Mouse (Mus musculus) retina, postnatal 1 day (tissue): ENCODE results near the gene Vmn1r213.

Experiments
- DNase-seq: peaks from one replicate; pipeline ENCODE4 v3.0.0-alpha.2; 2012

Vmn1r213 gene

GRCm38 (mm10) chr13:23007356-23007755 is at the start of gene Vmn1r213:
Vmn1r213 (plus strand) TSS chr13:23007656.
- DNase-seq = no peak

DNA sequence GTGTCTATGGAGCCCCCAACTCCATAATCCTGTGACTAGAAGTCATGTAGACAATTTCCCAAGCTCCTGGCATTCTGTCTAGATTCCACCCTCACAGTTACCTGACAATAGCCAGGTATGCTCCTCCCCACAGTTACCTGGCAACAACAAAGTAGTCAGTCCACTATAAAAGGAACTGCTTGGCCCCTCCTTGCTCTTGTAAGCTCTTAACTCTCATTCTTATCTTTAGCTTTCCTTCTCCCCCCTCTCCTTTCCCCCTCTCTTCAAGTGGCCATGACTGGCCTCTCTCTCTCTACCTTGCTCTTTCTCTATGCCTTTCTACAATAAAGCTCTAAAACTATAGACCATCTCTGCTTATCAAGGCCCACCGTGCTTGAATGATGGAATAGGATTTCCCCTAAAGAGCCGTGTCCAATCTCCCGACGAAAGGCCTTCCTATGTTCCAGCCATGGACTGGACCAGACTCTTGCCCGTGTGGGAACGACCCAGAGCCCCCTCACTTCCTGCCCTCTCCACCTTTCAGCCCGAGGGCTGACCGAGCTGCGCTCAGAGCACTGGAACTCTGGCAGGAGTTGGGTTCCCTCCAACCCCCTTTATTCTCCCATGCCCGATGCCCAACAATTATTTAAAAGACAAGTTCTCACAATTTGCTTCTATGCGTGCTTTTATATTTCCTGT is 17.1 kb upstream of the Vmn1r213 start:
- DNase-seq = no peak

DNA sequence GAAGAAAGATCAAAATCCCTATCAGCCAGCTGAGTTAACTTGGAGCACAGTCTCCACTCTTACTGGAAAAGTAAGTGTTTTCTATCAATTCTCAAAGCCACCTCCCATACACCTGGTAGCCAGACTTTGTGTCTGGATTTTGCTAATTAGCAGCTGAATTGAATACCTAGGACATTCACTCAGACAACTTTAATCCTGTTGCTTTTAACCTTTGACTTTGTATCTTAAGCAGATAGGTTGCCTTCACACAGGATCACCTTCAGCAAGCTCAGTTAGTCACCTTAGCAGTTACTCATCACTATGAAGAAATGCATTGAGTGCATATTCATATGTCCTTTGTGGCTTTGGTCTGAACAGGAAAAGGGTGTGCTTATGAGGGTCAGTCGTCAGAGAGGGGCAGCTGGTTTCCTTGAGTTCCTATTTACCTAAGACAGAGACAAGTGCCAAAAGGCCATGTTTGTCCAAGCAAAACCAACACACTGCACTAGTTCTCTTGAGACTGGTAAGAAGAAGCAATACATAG is 15.2 kb upstream of the Vmn1r213 start:
- DNase-seq = no peak

GRCm38 (mm10) chr13:22992721-22993120 is 14.7 kb upstream of the Vmn1r213 start:
- no peak for DNase-seq

DNA sequence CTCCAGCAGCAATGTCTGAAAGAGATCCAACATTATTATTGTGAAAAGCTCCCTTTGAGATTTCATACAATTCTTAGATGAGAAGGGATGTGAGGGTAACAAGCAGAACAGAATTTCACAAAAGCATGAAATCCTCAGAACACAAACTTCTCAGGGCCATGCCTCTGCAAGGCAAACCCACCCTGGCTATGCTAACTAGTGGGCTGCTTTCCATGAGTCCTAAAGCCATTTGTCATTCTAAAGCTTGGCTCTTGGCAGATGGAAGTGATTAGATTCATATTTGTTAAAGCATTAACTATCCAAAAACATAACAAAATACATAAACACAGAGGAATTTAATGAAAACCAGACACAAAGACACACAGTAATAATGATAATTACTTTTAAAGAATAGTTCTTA is 10.7 kb downstream of the Vmn1r213 start:
- DNase-seq = no peak

- no peak for DNase-seq
Measured at GRCm38 (mm10) chr13:23024812-23025211, 17.4 kb downstream of the Vmn1r213 start.

DNA sequence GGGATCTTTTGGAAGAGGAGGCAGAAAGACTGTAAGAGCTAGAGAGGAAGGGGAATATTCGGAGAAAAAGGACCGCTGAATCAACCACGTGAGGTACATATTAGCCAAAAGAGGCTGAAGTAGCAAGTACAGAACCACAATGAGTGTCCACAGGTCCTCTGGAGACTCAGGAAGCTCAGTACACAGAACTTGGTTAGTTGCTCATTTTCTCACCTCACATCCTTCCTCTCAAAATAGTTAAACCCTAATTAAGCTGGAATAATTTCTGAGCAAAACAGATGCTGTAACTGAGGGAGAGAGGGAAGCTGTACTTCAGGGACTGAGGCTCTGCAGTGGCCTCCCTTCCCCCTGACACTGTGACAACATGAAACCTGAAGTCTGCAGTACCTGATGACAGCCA is 22.7 kb downstream of the Vmn1r213 start, which contains the start of gene Vmn1r214:
Vmn1r214 (plus strand) TSS at position 301 of the 400 bp plus-strand sequence.
- DNase-seq = no peak

DNA sequence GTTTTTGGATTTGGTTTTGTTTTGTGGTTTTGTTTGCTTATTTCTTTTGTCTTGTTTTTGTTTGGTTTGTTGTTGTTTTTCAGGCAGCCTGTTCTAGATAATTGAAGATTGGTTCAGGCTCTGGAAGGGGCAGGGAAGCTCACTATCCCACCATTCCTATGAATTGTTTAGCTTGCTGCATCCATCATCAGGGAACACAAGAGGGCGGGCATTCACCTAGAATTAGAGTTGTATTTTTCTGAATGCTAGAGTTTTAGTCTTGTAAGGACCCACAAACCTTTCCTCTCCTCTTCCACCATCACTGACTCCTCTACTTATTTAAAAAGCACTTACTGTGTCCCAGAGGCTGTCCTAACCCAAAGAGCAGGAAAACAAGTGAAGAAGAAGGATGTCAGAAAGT is 50.3 kb downstream of the Vmn1r213 start:
- DNase-seq = no peak
